Mouse (Mus musculus): Measurements from ENCODE around the gene Aqp3.
"Not testable (repeated sequence)": the region's sequence is repeated elsewhere in the genome, so short reads cannot be mapped to it uniquely, and the experiment has no call there.

The Aqp3 gene

DNA sequence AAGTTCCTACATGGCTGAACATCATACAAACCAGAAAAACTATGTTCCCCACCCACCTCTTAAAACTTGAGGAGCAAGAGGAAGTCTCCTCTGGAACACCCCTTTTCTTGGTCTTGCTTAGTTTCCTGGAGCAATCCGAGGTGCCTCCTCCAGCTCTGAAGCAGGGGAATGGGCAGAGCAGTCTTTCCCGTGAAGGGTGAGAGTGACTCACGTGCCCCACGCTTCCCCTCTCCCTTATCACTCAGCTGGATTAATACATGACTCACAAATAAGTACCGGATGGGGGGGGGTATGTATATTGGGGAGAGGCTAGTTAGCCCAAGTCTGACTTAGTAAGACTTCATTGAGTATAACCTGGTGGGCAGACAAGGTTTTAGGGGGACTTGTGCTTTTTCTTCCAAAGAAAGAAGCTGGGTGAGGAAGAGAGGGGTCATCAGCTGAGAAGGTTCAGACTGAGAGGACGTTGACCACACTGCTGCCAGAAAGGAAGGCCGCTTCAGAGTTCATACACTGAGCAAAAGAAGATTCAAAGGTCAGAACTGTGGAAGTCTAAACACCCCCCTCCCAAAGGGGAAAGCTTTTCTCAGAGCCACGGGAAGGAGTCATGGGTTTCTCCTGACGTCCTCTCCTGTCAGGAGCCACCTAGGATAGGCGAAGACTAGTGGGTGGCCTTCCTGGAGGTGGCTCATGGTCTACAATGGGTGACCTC lies 10.9 kb upstream of the Aqp3 start:
- in situ Hi-C loops (cut with MboI, MseI): no loop called here

- in situ Hi-C loops (cut with MboI, MseI): no loop called here
Observed at GRCm38 (mm10) chr4:41107440-41107839, 9.5 kb upstream of the Aqp3 start.

- in situ Hi-C loops (cut with MboI, MseI): no loop called here
Observed at GRCm38 (mm10) chr4:41102901-41103300, 4.9 kb upstream of the Aqp3 start.

DNA sequence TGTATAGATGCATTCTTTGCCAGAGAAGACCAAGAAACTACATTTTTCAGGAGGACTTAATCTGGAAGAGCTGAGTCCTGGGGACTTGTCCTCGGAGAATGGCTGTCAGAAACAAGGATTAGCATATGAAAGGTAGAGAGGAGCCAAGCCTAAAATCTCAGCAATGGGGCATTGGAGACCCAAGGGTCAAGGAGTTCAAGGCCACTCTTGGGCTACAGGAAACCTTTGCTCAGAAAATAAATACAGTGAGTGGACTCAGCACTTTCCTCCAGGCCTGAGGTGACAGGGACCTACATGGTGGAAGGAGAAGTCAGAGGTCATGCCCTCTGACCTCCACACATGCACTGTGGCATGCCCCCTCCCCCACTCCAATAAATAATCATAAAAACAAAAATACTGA lies 3.0 kb upstream of the Aqp3 start:
- in situ Hi-C loops (cut with MboI, MseI): no loop called here

- in situ Hi-C loops (cut with MboI, MseI): no loop called here
Observed at GRCm38 (mm10) chr4:41098577-41098951, 581 bp upstream of the Aqp3 start.

DNA sequence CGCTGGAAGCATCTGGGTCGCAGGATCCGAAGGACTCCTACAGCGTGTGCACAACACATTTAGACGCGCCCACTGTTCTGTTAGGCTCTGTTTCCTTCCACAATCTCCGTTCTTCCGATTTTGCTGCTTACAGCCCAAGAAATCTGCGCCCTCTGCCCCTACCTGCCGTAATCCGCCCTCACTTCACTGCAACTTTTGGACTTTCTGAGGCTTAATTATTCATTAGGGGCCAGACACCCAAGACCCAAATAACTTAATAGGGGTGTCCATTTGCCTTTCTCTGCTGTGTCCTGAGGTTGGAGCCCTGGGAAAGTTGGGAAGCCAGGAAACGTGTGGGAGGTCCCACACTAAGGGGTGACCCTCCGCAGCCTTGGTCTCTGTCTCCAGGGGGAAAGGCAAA lies 602 bp downstream of the Aqp3 start:
- in situ Hi-C loops (cut with MboI, MseI): no loop called here

- in situ Hi-C loops (cut with MboI, MseI): no loop called here
Observed at GRCm38 (mm10) chr4:41096794-41097193, 1.2 kb downstream of the Aqp3 start.

GRCm38 (mm10) chr4:41096169-41096568 lies 1.8 kb downstream of the Aqp3 start:
- in situ Hi-C loops (cut with MboI, MseI): no loop called here

GRCm38 (mm10) chr4:41094361-41094760 lies 3.6 kb downstream of the Aqp3 start:
- in situ Hi-C loops (cut with MboI, MseI): no loop called here

DNA sequence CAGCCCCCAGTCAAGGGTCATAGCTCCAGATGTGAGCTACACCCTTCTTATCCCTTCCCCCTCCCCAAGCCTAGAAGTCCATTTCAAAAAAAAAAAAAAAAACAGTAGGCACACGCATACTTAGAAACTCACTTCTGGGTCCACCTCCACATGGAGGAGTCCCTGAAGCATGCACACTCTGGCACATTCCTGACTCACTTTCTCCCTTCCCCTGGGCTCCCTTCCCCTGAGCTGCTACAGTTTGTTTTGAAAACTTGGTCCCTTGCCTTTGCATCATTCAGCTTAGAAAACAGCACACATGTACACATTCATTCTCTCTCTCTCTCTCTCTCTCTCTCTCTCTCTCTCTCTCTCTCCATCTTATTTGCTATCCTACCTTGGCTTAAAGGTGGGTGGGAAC lies 5.0 kb downstream of the Aqp3 start:
- in situ Hi-C loops (cut with MboI, MseI): no loop called here

DNA sequence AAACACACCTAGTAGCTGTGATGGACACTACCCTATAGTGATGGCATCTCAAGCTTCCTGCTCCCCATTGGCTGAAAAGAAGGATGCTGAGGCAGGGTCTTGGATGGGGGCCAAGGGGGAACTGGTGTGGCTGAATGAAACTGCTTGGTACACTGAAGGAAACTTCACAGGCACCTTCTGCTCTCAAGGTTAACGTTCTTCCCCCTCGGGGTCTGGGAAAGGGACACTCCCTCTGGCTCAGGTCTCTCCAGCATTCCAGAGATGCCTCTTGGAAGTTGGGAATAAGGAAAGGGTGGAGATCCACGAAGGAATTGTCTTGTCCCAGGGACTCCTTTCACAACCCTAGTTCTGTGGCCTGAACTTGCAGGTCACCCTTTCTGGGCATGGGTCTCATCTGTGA lies 6.6 kb downstream of the Aqp3 start:
- in situ Hi-C loops (cut with MboI, MseI): no loop called here

GRCm38 (mm10) chr4:41089705-41090104 lies 8.3 kb downstream of the Aqp3 start:
- in situ Hi-C loops (cut with MboI, MseI): no loop called here

- in situ Hi-C loops (cut with MboI, MseI): no loop called here
Observed at GRCm38 (mm10) chr4:41089189-41089588, 8.8 kb downstream of the Aqp3 start.

GRCm38 (mm10) chr4:41087459-41088298 lies 10.3 kb downstream of the Aqp3 start:
- in situ Hi-C loops (cut with MboI, MseI): no loop called here

DNA sequence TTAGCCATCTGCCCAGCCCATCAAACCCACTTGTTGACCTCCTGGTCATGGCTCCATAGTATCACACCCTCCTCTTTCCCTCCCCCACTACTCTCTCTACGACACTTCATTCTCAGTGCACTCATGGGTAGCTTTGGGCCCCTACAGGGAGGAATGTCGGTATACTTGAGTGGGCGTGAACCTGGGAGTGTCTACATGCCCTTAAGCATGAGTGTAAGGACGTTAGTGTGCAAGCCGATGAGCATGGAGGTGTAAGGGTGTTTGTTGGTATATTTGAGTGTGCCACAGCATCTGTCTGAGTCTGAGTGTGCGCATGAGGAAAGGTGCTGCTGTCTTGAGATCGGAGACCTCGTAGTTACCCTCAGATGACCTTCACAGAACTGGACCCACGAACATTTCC lies 11.0 kb downstream of the Aqp3 start:
- in situ Hi-C loops (cut with MboI, MseI): no loop called here

GRCm38 (mm10) chr4:41084819-41085218 lies 13.2 kb downstream of the Aqp3 start:
- in situ Hi-C loops (cut with MboI, MseI): no loop called here

- in situ Hi-C loops (cut with MboI, MseI): not testable (repeated sequence)
Observed at GRCm38 (mm10) chr4:41082803-41083202, 15.2 kb downstream of the Aqp3 start.

DNA sequence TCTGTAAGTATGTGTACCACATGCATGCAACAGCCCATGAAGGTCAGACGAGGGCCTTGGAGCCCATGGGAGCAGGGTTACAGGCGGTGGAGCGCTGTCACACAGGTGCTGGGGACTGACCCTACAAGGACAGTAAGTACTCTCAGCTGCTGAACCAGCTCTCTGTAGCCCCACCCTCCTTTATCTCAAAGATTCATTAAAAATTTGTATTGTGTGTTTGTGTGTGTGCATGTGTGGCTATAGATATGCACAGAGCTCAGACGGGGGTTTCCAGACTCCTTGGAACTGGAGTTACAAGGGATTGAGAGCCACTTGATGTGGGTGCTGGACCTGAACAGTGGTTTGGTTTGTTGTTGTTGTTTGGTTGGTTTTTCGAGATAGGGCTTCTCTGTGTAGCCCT lies 16.2 kb downstream of the Aqp3 start:
- in situ Hi-C loops (cut with MboI, MseI): no loop called here

DNA sequence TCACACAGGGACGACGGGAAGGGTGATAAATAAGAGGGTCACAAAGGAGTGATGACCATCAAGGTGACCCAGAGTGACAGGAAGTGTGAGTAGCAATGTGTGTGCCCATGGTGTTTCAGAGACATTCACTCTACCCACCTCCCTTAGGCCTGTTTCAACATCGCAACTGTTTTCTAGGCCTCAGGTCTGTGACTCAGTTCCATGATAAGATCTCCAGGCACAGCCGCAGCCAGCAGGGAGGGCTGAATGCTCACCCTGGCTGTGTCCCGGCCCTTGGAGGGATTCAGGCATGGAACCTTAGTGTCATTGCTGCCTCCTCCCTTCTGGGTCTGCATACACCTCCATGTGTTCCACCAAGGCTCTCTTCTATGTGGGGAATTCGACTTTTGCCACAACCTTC lies 19.3 kb downstream of the Aqp3 start:
- in situ Hi-C loops (cut with MboI, MseI): no loop called here

DNA sequence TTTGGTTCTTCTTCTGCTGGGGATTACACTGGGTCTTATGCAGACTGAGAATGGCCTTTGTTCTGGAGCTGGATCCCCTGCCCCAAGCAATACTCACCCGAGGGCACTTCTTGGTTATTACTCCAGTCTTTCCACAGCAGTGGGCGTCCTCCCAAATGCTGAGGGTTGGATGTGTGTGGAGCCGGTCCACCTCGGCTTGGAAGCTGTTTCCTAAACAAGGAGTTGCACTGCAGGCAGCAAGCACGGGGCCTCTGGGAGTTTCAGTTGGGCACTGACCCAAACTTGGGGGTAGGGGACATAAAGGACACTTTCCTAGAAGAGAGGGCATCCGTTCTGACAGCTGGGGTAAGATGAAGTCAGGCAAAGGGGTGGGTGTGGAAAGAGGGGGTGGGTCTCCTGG lies 23.5 kb downstream of the Aqp3 start:
- in situ Hi-C loops (cut with MboI, MseI): no loop called here

- in situ Hi-C loops (cut with MboI, MseI): no loop called here
Observed at GRCm38 (mm10) chr4:41073008-41073817, 24.8 kb downstream of the Aqp3 start.

Data from T-helper 17 cell (primary cell).